Mouse (Mus musculus) heart, embryonic 12.5 days (tissue): ENCODE data around the gene Mxra7. TPM values are rescaled to one million over a fixed set of nuclear protein-coding genes. Genes with fewer than 3 reads are reported as not detected.

ENCODE experiments used
- ATAC-seq: fragments of 200-750 bp; cut with Nextera tagmentation; 2 replicates; pipeline ENCODE4 v1.8.0; 2017; ENCODE audit warnings: moderate TSS enrichment, moderate library complexity; ENCODE audit not compliant: insufficient number of reproducible peaks, low FRiP score
- H3K27ac ChIP-seq: fragments of 300-500 bp; sonication (generic); 2 replicates; pipeline ENCODE4 v1.5.1; 2016; ENCODE audit warnings: mild to moderate bottlenecking, moderate library complexity; ENCODE audit not compliant: poor library complexity, severe bottlenecking
- H3K27me3 ChIP-seq: fragments of 300-500 bp; sonication (generic); replicated peaks from 2 replicates; pipeline ENCODE4 v1.6.1; 2016; ENCODE audit warnings: mild to moderate bottlenecking, moderate library complexity
- H3K36me3 ChIP-seq: fragments of 300-500 bp; sonication (generic); 2 replicates; pipeline ENCODE4 v1.6.1; 2016; ENCODE audit warnings: mild to moderate bottlenecking, moderate library complexity
- H3K4me1 ChIP-seq: fragments of 300-500 bp; sonication (generic); replicated peaks from 2 replicates; pipeline ENCODE4 v1.6.1; 2016; ENCODE audit warnings: mild to moderate bottlenecking
- H3K4me2 ChIP-seq: fragments of 300-500 bp; sonication (generic); 2 replicates; pipeline ENCODE4 v1.6.1; 2016; ENCODE audit warnings: mild to moderate bottlenecking, moderate library complexity
- H3K4me3 ChIP-seq: fragments of 300-500 bp; sonication (generic); 2 replicates; pipeline ENCODE4 v1.5.1; 2016; ENCODE audit warnings: mild to moderate bottlenecking
- H3K9ac ChIP-seq: fragments of 300-500 bp; sonication (generic); 2 replicates; pipeline ENCODE4 v1.6.1; 2016; ENCODE audit warnings: mild to moderate bottlenecking, moderate library complexity
- H3K9me3 ChIP-seq: fragments of 300-500 bp; sonication (generic); replicated peaks from 2 replicates; pipeline ENCODE4 v1.6.1; 2016; ENCODE audit warnings: mild to moderate bottlenecking, moderate library complexity
- WGBS: fragments of 180-500 bp; shearing (Covaris S2); methylation state at CpG from one replicate; pipeline ENCODE4 v1.1.7; 2016; 5-methylcytosine and 5-hydroxymethylcytosine counted together
- polyA plus RNA-seq: library from polyadenylated mRNA; unstranded; fragments of >200 nt; fragmentation: Nextera tagmentation; extraction: Ambion mirVana; gene quantifications from 2 replicates; pipeline ENCODE4 v1.2.1, GENCODE M21; 2016

Gene Mxra7
- polyA plus RNA-seq, 1 experiment from 2014 or later = 27.0 TPM

GRCm38 (mm10) chr11:116769873-116770272 is 58.0 kb downstream of the Mxra7 start:
- H3K4me2 ChIP-seq = no peak overlapping the region
- 82% methylated on average over 5 of the region's 5 CpGs for WGBS
- H3K4me3 ChIP-seq = no peak overlapping the region
- H3K27me3 ChIP-seq = no peaks in the 10 kb centered on the region
- no peak for ATAC-seq
- no peaks in the 10 kb centered on the region for H3K36me3 ChIP-seq
- no peak overlapping the region for H3K27ac ChIP-seq
- no peak overlapping the region for H3K9ac ChIP-seq
- no peaks in the 10 kb centered on the region for H3K9me3 ChIP-seq
- no peaks in the 10 kb centered on the region for H3K4me1 ChIP-seq

GRCm38 (mm10) chr11:116764946-116765345 is 62.9 kb downstream of the Mxra7 start:
- ATAC-seq = no peak
- no peaks in the 10 kb centered on the region for H3K36me3 ChIP-seq

GRCm38 (mm10) chr11:116764346-116764745 is 63.5 kb downstream of the Mxra7 start:
- no peak overlapping the region for H3K9ac ChIP-seq
- no peak overlapping the region for H3K4me2 ChIP-seq
- no peaks in the 10 kb centered on the region for H3K27me3 ChIP-seq
- no peak for ATAC-seq
- 86% methylated on average over 7 of the region's 7 CpGs for WGBS
- no peak overlapping the region for H3K4me3 ChIP-seq
- H3K27ac ChIP-seq = no peak overlapping the region
- no peaks in the 10 kb centered on the region for H3K36me3 ChIP-seq
- H3K4me1 ChIP-seq = no peaks in the 10 kb centered on the region
- H3K9me3 ChIP-seq = no peaks in the 10 kb centered on the region

More at GRCm38 (mm10) chr11:116764946-116765345, 62.9 kb downstream of the Mxra7 start:
- Histone ChIP-seq H3K27me3 (no peaks in the 10 kb centered on the region), H3K9me3 (no peaks in the 10 kb centered on the region), H3K4me1 (no peaks in the 10 kb centered on the region), H3K9ac (no peak overlapping the region), H3K27ac (no peak overlapping the region), H3K4me2 (no peak overlapping the region), H3K4me3 (no peak overlapping the region)
- 87% methylated on average over 2 of the region's 2 CpGs for WGBS

GRCm38 (mm10) chr11:116755191-116755590 is 72.7 kb downstream of the Mxra7 start:
- no peak for ATAC-seq
- Histone ChIP-seq H3K4me3 (no peak overlapping the region), H3K27ac (no peak overlapping the region), H3K4me2 (no peak overlapping the region), H3K36me3 (no peaks in the 10 kb centered on the region), H3K9ac (no peak overlapping the region), H3K27me3 (no peaks in the 10 kb centered on the region; the same call in 1 of the 2 replicates), H3K4me1 (no peaks in the 10 kb centered on the region), H3K9me3 (0 out of 2 replicates have a peak, but pooled peaks cover 5% of the 10 kb centered on the region)
- WGBS = 60% methylated on average over 4 of the region's 4 CpGs

- ATAC-seq = no peak
- Histone ChIP-seq H3K4me3 (no peak overlapping the region), H3K36me3 (no peaks in the 10 kb centered on the region), H3K4me2 (no peak overlapping the region), H3K27me3 (no peaks in the 10 kb centered on the region; the same call in 1 of the 2 replicates), H3K27ac (no peak overlapping the region), H3K9ac (no peak overlapping the region), H3K4me1 (no peaks in the 10 kb centered on the region), H3K9me3 (0 out of 2 replicates have a peak, but pooled peaks cover 2% of the 10 kb centered on the region)
- 80% methylated on average over 5 of the region's 5 CpGs for WGBS
These were observed 74.0 kb downstream of the Mxra7 start for GRCm38 (mm10) chr11:116753674-116754470.

Other genes with a start within 250 kb of the Mxra7 start
- gene Ube2o, start 246.6 kb downstream of the Mxra7 start, polyA plus RNA-seq = 18.1 and 19.9 TPM in 2 replicates
- not detected in 2 replicates for gene Aanat, start 241.6 kb downstream of the Mxra7 start, polyA plus RNA-seq
- 7.5 and 8.1 TPM in 2 replicates for gene Rhbdf2, start 201.0 kb downstream of the Mxra7 start, polyA plus RNA-seq
- 0.73 TPM in 1 of 2 replicates, not detected in the other for gene Prcd, start 174.5 kb downstream of the Mxra7 start, polyA plus RNA-seq
- 1.3 and 1.4 TPM in 2 replicates for gene Cygb, start 173.7 kb downstream of the Mxra7 start, polyA plus RNA-seq
- gene St6galnac1, start 52.5 kb downstream of the Mxra7 start, polyA plus RNA-seq = not detected in 2 replicates
- 55.5 and 57.4 TPM in 2 replicates for gene Mettl23, start 15.2 kb upstream of the Mxra7 start, polyA plus RNA-seq
- gene Jmjd6, start 15.4 kb upstream of the Mxra7 start, polyA plus RNA-seq = 76.9 and 77.8 TPM in 2 replicates
- 37.6 and 39.9 TPM in 2 replicates for gene Mfsd11, start 24.4 kb upstream of the Mxra7 start, polyA plus RNA-seq
- gene Srsf2, start 25.0 kb upstream of the Mxra7 start, polyA plus RNA-seq = 605 and 640 TPM in 2 replicates
- 0.75 and 0.85 TPM in 2 replicates for gene Mgat5b, start 90.8 kb upstream of the Mxra7 start, polyA plus RNA-seq